Mouse (Mus musculus): ENCODE measurements around the gene Acot12.

Gene Acot12

GRCm38 (mm10) chr13:91741280-91742047 lies at the start of gene Acot12:
Acot12 (plus strand) TSS chr13:91741512.
- peak; percentile 82 for DNase-seq

GRCm38 (mm10) chr13:91693615-91694014 lies 47.7 kb upstream of the Acot12 start:
- DNase-seq, result no peak

- no peak for DNase-seq
Measured at GRCm38 (mm10) chr13:91695406-91695805, 45.9 kb upstream of the Acot12 start.

GRCm38 (mm10) chr13:91696109-91696645 lies 45.1 kb upstream of the Acot12 start:
- DNase-seq, result peak; percentile 20

GRCm38 (mm10) chr13:91697011-91697410 lies 44.3 kb upstream of the Acot12 start:
- peak; percentile 51 for DNase-seq

- no peak for DNase-seq
Measured at GRCm38 (mm10) chr13:91702337-91702736, 39.0 kb upstream of the Acot12 start.

GRCm38 (mm10) chr13:91719487-91719886 lies 21.8 kb upstream of the Acot12 start:
- no peak for DNase-seq

- peak; percentile 14 for DNase-seq
Measured at GRCm38 (mm10) chr13:91723108-91723735, 18.1 kb upstream of the Acot12 start.

GRCm38 (mm10) chr13:91723736-91724119 lies 17.6 kb upstream of the Acot12 start:
- DNase-seq, result no peak

- DNase-seq, result no peak
Measured at GRCm38 (mm10) chr13:91724211-91724610, 17.1 kb upstream of the Acot12 start.

- DNase-seq, result no peak
Measured at GRCm38 (mm10) chr13:91725130-91725529, 16.2 kb upstream of the Acot12 start.

- DNase-seq, result no peak
Measured at GRCm38 (mm10) chr13:91727899-91728298, 13.4 kb upstream of the Acot12 start.

GRCm38 (mm10) chr13:91737191-91737590 lies 4.1 kb upstream of the Acot12 start:
- DNase-seq, result no peak

- DNase-seq, result no peak
Measured at GRCm38 (mm10) chr13:91740851-91741250, 461 bp upstream of the Acot12 start.

GRCm38 (mm10) chr13:91743180-91743579 lies 1.9 kb downstream of the Acot12 start:
- no peak for DNase-seq

GRCm38 (mm10) chr13:91746470-91746869 lies 5.2 kb downstream of the Acot12 start:
- DNase-seq, result no peak

GRCm38 (mm10) chr13:91748401-91748800 lies 7.1 kb downstream of the Acot12 start:
- DNase-seq, result no peak

GRCm38 (mm10) chr13:91749981-91750380 lies 8.7 kb downstream of the Acot12 start:
- DNase-seq, result no peak

- no peak for DNase-seq
Measured at GRCm38 (mm10) chr13:91753724-91754123, 12.4 kb downstream of the Acot12 start.

GRCm38 (mm10) chr13:91754762-91755161 lies 13.4 kb downstream of the Acot12 start:
- no peak for DNase-seq

- peak; percentile 18 for DNase-seq
Measured at GRCm38 (mm10) chr13:91756230-91756629, 14.9 kb downstream of the Acot12 start.

- DNase-seq, result no peak
Measured at GRCm38 (mm10) chr13:91758316-91759048, 17.2 kb downstream of the Acot12 start.

- peak; percentile 11 for DNase-seq
Measured at GRCm38 (mm10) chr13:91759791-91760190, 18.5 kb downstream of the Acot12 start.

All from kidney, postnatal 14 days (tissue).